Mouse (Mus musculus) hindbrain, postnatal 0 days (tissue): ENCODE measurements around the gene Kif26b. TPM values are rescaled to one million over a fixed set of nuclear protein-coding genes. Genes with fewer than 3 reads are reported as not detected.
A peak's percentile ranks its signal among the peaks of the same experiment; 100 is the strongest.

Source experiments
- ATAC-seq: fragments of 200-750 bp; cut with Nextera tagmentation; 2 replicates; pipeline ENCODE4 v1.8.0; 2017; ENCODE audit warnings: mild to moderate bottlenecking, moderate TSS enrichment, moderate library complexity
- DNase-seq: peaks from one replicate; pipeline ENCODE4 v3.0.0-alpha.2; 2015; ENCODE audit warnings: low spot score
- H3K27ac ChIP-seq: fragments of 300-500 bp; sonication (generic); 2 replicates; pipeline ENCODE4 v1.5.1; 2014; ENCODE audit warnings: mild to moderate bottlenecking
- H3K27me3 ChIP-seq: fragments of 300-500 bp; sonication (generic); 2 replicates; pipeline ENCODE4 v1.6.1; 2014; ENCODE audit warnings: low read length, mixed read lengths; ENCODE audit not compliant: insufficient read depth
- H3K36me3 ChIP-seq: fragments of 300-500 bp; sonication (generic); 2 replicates; pipeline ENCODE4 v1.6.1; 2014; ENCODE audit warnings: low read length, mixed read lengths; ENCODE audit not compliant: insufficient read depth
- H3K4me1 ChIP-seq: fragments of 300-500 bp; sonication (generic); 2 replicates; pipeline ENCODE4 v1.6.1; 2014; ENCODE audit warnings: antibody characterized with exemption, low read length, mixed read lengths; ENCODE audit not compliant: insufficient read depth
- H3K4me2 ChIP-seq: fragments of 300-500 bp; sonication (generic); 2 replicates; pipeline ENCODE4 v1.6.1; 2014; ENCODE audit warnings: low read depth, mild to moderate bottlenecking, low read length, moderate library complexity, mixed read lengths
- H3K4me3 ChIP-seq: fragments of 300-500 bp; sonication (generic); 2 replicates; pipeline ENCODE4 v1.5.1; 2014; ENCODE audit warnings: low read length
- H3K9ac ChIP-seq: fragments of 300-500 bp; sonication (generic); replicated peaks from 2 replicates; pipeline ENCODE4 v1.6.1; 2014; ENCODE audit warnings: mild to moderate bottlenecking, low read length, moderate library complexity, mixed read lengths
- H3K9me3 ChIP-seq: fragments of 300-500 bp; sonication (generic); 2 replicates; pipeline ENCODE4 v1.6.1; 2016; ENCODE audit warnings: low read length, mixed read lengths
- CTCF ChIP-seq: IDR thresholded peaks from 2 replicates; pipeline ENCODE4 v1.5.1; 2016; ENCODE audit warnings: antibody characterized with exemption, control low read depth, low read depth
- WGBS: fragments of 180-500 bp; shearing (Covaris S2); extraction: QIAGEN DNeasy Blood & Tissue Kit; methylation state at CpG from one replicate; pipeline ENCODE4 v1.1.7; 2014; 5-methylcytosine and 5-hydroxymethylcytosine counted together
- polyA plus RNA-seq: library from polyadenylated mRNA; unstranded; fragments of >200 nt; fragmentation: Nextera tagmentation; extraction: Ambion mirVana; gene quantifications from 2 replicates; pipeline ENCODE4 v1.2.1, GENCODE M21; 2015
- total RNA-seq: library from RNA; depleted of rRNA; stranded (reverse); fragments of >200 nt; gene quantifications from 2 replicates; pipeline ENCODE4 v1.2.3, GENCODE M21; 2014

Kif26b gene
- total and polyA plus RNA-seq, 2 experiments from 2014 or later, result 5.8 to 59.7 TPM

DNA sequence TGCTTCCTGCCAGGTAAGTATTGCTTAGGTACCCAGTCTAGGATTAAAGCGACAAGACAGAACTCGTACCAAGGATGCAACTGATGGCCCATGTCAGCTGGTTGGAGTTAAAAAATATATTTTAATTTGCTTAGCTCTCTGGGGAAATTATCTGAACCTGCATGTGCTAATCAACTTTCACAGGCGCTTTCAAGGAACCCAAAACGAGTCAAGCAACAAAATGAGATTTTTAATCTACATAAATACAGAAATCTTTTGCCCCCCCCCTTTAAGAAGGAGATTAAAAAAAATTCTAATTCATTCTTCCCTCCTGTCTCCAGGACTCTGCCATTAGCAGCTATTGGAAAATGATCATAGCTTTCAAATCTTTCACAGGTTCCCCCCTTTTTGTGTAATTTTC lies 106.5 kb downstream of the Kif26b start:
- TF ChIP-seq CTCF, result no peak
- H3K27ac ChIP-seq, result 0 out of 2 replicates have a peak overlapping the region, but pooled peaks have one; percentile 68
- H3K4me3 ChIP-seq, result no peak overlapping the region
- no peaks in the 10 kb centered on the region for H3K9me3 ChIP-seq
- 61% methylated on average over 4 of the region's 4 CpGs for WGBS
- no peaks in the 10 kb centered on the region for H3K27me3 ChIP-seq
- ATAC-seq (peak; percentile 33), DNase-seq (peak; percentile 47)
- H3K4me1 ChIP-seq, result peaks cover 14% of the 10 kb centered on the region; the same call in 1 of the 2 replicates
- H3K4me2 ChIP-seq, result no peak overlapping the region
- no peak overlapping the region for H3K9ac ChIP-seq
- no peaks in the 10 kb centered on the region for H3K36me3 ChIP-seq

GRCm38 (mm10) chr1:178637293-178637692 lies 108.4 kb downstream of the Kif26b start:
- Histone ChIP-seq H3K36me3 (no peaks in the 10 kb centered on the region), H3K9me3 (no peaks in the 10 kb centered on the region), H3K27me3 (no peaks in the 10 kb centered on the region), H3K9ac (no peak overlapping the region), H3K4me2 (no peak overlapping the region), H3K4me3 (no peak overlapping the region), H3K4me1 (peaks cover 14% of the 10 kb centered on the region; the same call in 1 of the 2 replicates), H3K27ac (no peak overlapping the region)
- DNase-seq (no peak), ATAC-seq (no peak)
- WGBS, result 89% methylated on average over 7 of the region's 7 CpGs
- TF ChIP-seq CTCF, result no peak

DNA sequence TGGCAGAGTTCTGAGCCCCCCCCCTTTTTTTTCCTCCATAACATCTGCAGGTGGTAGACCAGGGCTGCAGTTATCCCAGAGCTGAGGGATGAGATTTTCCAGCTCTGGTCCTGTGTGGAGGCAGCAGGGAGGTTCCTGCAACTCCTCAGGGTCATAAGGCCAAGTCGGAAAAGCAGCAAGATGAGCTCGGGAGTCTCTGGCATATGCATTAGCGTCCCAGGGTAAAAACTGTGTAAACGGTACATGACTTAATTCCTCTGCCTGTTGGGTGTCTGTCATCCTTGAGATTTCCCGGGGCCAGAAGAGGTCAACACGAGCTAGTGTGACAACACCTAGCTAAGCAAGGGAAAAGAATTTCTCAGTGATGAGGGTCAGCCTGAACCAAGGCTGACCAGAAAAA lies 111.0 kb downstream of the Kif26b start:
- Histone ChIP-seq H3K27me3 (no peaks in the 10 kb centered on the region), H3K9ac (no peak overlapping the region), H3K4me2 (no peak overlapping the region), H3K36me3 (no peaks in the 10 kb centered on the region), H3K9me3 (no peaks in the 10 kb centered on the region), H3K4me3 (no peak overlapping the region), H3K27ac (no peak overlapping the region), H3K4me1 (peaks cover 11% of the 10 kb centered on the region; the same call in 1 of the 2 replicates)
- ATAC-seq (no peak), DNase-seq (no peak)
- 75% methylated on average over 6 of the region's 6 CpGs for WGBS
- TF ChIP-seq CTCF, result no peak

DNA sequence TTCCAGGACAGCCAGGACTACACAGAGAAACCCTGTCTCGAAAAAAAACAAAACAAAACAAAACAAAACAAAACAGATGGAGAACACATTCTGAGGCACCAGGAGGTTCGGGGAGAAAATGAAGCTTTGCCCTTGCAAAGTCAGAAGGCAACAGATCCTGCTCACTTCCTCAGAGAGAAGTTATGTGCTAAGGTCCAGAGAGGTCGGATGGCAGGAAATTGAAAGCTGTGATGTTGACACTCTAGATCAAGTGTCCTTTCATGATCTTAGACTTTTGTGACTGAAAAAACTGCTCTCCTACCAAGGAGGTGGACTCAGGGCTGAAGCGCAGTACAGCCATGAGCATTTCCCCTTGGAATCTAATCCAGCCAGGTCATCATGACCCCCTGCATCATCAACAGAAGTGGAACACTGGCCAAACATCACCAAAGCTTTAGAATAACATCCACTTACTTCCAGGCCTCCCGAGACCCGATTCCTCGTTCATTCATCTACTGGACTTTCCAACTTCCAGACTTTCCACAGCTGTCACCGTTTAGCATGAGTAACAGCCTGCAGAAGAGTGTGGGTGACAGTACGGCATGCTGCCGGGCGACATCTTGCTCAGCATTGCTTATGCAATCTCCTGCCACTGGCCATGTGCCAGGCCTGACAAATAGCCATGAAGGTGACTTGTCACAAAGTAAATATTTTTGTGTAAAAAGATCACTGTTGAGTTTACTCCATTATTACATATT lies 112.0 kb downstream of the Kif26b start:
- 60% methylated on average over 11 of the region's 11 CpGs for WGBS
- Histone ChIP-seq H3K27ac (no peak overlapping the region), H3K4me3 (no peak overlapping the region), H3K4me1 (peaks cover 9% of the 10 kb centered on the region; the same call in 1 of the 2 replicates), H3K9me3 (no peaks in the 10 kb centered on the region), H3K9ac (no peak overlapping the region), H3K4me2 (no peak overlapping the region), H3K36me3 (no peaks in the 10 kb centered on the region), H3K27me3 (no peaks in the 10 kb centered on the region)
- DNase-seq (peak; percentile 44), ATAC-seq (no peak)
- TF ChIP-seq CTCF, result no peak

GRCm38 (mm10) chr1:178641788-178642187 lies 112.9 kb downstream of the Kif26b start:
- DNase-seq (no peak), ATAC-seq (no peak)
- Histone ChIP-seq H3K4me3 (no peak overlapping the region), H3K9ac (no peak overlapping the region), H3K27me3 (no peaks in the 10 kb centered on the region), H3K4me2 (no peak overlapping the region), H3K9me3 (no peaks in the 10 kb centered on the region), H3K36me3 (no peaks in the 10 kb centered on the region), H3K27ac (no peak overlapping the region), H3K4me1 (peaks cover 9% of the 10 kb centered on the region; the same call in 1 of the 2 replicates)
- no peak for TF ChIP-seq CTCF
- WGBS, result 66% methylated on average over 2 of the region's 2 CpGs

- WGBS, result 63% methylated on average over 4 of the region's 4 CpGs
- no peak for TF ChIP-seq CTCF
- H3K4me3 ChIP-seq, result no peak overlapping the region
- H3K27ac ChIP-seq, result no peak overlapping the region
- no peaks in the 10 kb centered on the region; the same call in 1 of the 2 replicates for H3K4me1 ChIP-seq
- no peak for ATAC-seq
- no peak for DNase-seq
- H3K36me3 ChIP-seq, result no peaks in the 10 kb centered on the region
- H3K9me3 ChIP-seq, result no peaks in the 10 kb centered on the region
- no peak overlapping the region for H3K9ac ChIP-seq
- H3K4me2 ChIP-seq, result no peak overlapping the region
- H3K27me3 ChIP-seq, result no peaks in the 10 kb centered on the region
Observed at GRCm38 (mm10) chr1:178644954-178645353, 116.0 kb downstream of the Kif26b start.

GRCm38 (mm10) chr1:178646589-178646988 lies 117.7 kb downstream of the Kif26b start:
- Histone ChIP-seq H3K4me3 (no peak overlapping the region), H3K36me3 (no peaks in the 10 kb centered on the region), H3K27me3 (no peaks in the 10 kb centered on the region), H3K9me3 (no peaks in the 10 kb centered on the region), H3K4me2 (no peak overlapping the region), H3K27ac (no peak overlapping the region), H3K4me1 (no peaks in the 10 kb centered on the region; the same call in 1 of the 2 replicates), H3K9ac (no peak overlapping the region)
- 67% methylated on average over 4 of the region's 4 CpGs for WGBS
- DNase-seq (no peak), ATAC-seq (no peak)
- no peak for TF ChIP-seq CTCF
